Mouse (Mus musculus) heart, adult 18-20 months (tissue): ENCODE measurements at regions not wholly inside any gene's neighbourhood (a gene's known extent, or its start where the extent isn't known, plus 50 kb on each side); places are given as distances from the start of the nearest gene placed in this dataset.

ENCODE experiments used
- DNase-seq, 2 experiments: peaks; one replicate each; pipeline ENCODE4 v3.0.0; 2021 to 2022; ENCODE audit warnings: mixed read lengths in 1 of 2

- DNase-seq, result no peak
These were observed 111.1 kb downstream of the Ccdc71l start for GRCm38 (mm10) chr12:32489415-32490139.

GRCm38 (mm10) chr12:32504196-32504595, 125.7 kb downstream of the Ccdc71l start:
- no peak for DNase-seq

- DNase-seq, result no peak
These were observed 130.2 kb downstream of the Ccdc71l start for GRCm38 (mm10) chr12:32508671-32509070.

- no peak for DNase-seq
These were observed 147.1 kb downstream of the Ccdc71l start for GRCm38 (mm10) chr12:32525586-32525985.

- DNase-seq, result no peak
These were observed 152.7 kb downstream of the Ccdc71l start for GRCm38 (mm10) chr12:32531216-32531615.

- peak; percentile 15 to 27 for DNase-seq
These were observed 155.1 kb downstream of the Ccdc71l start for GRCm38 (mm10) chr12:32533641-32534040.

GRCm38 (mm10) chr12:32545466-32545865, 167.0 kb downstream of the Ccdc71l start:
- DNase-seq, result no peak

GRCm38 (mm10) chr12:32546356-32546755, 167.9 kb downstream of the Ccdc71l start:
- no peak for DNase-seq

GRCm38 (mm10) chr12:32553793-32554192, 175.3 kb downstream of the Ccdc71l start:
- no peak for DNase-seq

- peak in 1 of 2 experiments; percentile 13 for DNase-seq
These were observed 189.3 kb downstream of the Ccdc71l start for GRCm38 (mm10) chr12:32567777-32568176.

GRCm38 (mm10) chr12:32581304-32581703, 202.8 kb downstream of the Ccdc71l start:
- no peak for DNase-seq

- no peak for DNase-seq
These were observed 217.1 kb upstream of the Nampt start for GRCm38 (mm10) chr12:32602131-32602815.

GRCm38 (mm10) chr12:32605353-32605752, 214.0 kb upstream of the Nampt start:
- peak; percentile 47 to 59 for DNase-seq

GRCm38 (mm10) chr12:32615000-32615399, 204.3 kb upstream of the Nampt start:
- no peak for DNase-seq

- peak; percentile 58 to 80 for DNase-seq
These were observed 203.3 kb upstream of the Nampt start for GRCm38 (mm10) chr12:32616086-32616485.

- no peak for DNase-seq
These were observed 202.3 kb upstream of the Nampt start for GRCm38 (mm10) chr12:32617031-32617430.

GRCm38 (mm10) chr12:32619830-32620229, 199.5 kb upstream of the Nampt start:
- no peak for DNase-seq

GRCm38 (mm10) chr12:32621739-32622138, 197.6 kb upstream of the Nampt start:
- DNase-seq, result peak in 1 of 2 experiments; percentile 58

- DNase-seq, result no peak
These were observed 190.8 kb upstream of the Nampt start for GRCm38 (mm10) chr12:32628552-32628951.

- DNase-seq, result no peak
These were observed 186.4 kb upstream of the Nampt start for GRCm38 (mm10) chr12:32632935-32633334.

- DNase-seq, result no peak
These were observed 184.3 kb upstream of the Nampt start for GRCm38 (mm10) chr12:32635055-32635454.

- peak; percentile 41 to 78 for DNase-seq
These were observed 181.8 kb upstream of the Nampt start for GRCm38 (mm10) chr12:32637400-32638100.

- DNase-seq, result no peak
These were observed 178.8 kb upstream of the Nampt start for GRCm38 (mm10) chr12:32640591-32640990.
